Mouse (Mus musculus) kidney, adult 11 months (tissue): Measurements from ENCODE around the gene Pomt1.
A peak's percentile ranks its signal among the peaks of the same experiment; 100 is the strongest.

Experiments used
- DNase-seq: peaks from one replicate; pipeline ENCODE4 v3.0.0; 2022

The Pomt1 gene

GRCm38 (mm10) chr2:32235886-32236759 lies at the start of gene Pomt1:
Gene Pomt1 (plus strand): TSS chr2:32236590.
- DNase-seq = peak; percentile 90

DNA sequence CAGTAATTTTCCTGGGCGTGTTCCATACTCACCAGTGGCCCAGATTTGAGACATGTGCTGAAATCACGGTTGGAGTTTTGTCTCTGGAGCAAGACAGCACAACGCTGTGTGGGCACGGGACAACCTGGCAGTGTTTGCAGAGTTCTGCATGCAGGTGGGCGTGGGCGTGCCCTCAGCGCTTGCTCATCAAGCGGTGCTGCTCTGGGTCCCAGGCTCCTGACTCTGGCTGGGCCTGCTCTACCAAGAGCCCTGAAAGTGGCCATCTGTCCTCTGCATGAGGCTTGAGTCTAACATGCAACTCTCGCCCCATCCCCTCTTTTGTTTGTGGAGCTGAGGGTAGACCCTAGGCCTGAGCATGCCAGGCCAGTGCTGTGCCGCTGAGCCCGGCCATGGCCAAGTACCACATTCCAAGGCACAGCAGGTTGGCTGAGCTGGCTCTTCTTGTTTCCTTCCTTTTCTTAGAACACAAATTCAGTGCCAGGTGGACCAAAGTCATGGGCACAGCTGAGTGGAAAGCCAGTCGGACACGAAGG lies 49.3 kb upstream of the Pomt1 start:
- no peak for DNase-seq

GRCm38 (mm10) chr2:32187649-32188048 lies 48.7 kb upstream of the Pomt1 start:
- DNase-seq = no peak

- no peak for DNase-seq
These were observed 47.2 kb upstream of the Pomt1 start for GRCm38 (mm10) chr2:32189060-32189681.

DNA sequence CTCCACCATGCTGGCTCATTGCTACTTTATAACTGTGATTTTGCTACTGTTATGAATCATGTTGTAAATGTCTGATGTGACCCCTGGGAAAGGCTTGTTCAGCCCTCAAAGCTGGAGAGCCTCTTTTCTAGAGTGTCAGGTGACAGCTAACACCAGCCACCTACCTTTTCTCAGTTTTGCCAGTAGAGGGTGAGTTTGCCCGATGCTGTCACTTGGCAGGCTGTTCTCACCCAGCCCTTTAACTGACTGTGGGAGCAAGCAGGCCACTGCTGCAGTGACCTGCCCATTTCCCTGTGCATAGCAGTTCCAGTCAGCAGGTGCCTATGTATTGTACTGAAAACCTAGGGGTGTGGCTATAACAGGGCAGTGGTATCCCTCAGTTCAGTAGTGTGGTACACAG lies 45.8 kb upstream of the Pomt1 start:
- no peak for DNase-seq

DNA sequence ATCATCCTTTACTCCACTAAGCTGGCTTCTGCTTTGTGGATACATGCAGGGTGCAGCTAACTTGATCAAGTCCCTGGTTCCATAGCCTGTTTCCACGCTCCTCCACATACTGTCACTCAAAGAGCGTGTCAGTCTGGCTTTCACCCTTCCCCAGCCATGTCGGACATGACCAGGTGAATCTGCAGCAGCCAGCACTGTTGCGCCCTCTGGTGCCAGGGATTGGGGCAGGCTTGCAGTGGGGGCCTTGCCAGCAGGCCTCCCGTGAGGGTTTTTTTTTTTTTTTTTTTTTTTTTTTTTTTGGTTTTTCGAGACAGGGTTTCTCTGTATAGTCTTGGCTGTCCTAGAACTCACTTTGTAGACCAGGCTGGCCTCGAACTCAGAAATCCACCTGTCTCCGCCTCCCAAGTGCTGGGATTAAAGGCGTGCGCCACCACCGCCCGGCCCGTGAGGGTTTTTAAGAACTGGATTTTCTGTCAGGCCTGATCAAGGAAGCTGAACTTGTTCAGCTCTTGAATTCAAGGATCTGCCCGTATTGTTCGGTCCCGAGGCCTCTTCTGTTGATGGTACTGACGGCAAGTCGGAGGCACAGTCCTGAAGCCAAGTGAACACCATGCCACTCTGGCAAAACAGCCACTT lies 44.4 kb upstream of the Pomt1 start:
- peak; percentile 54 for DNase-seq

GRCm38 (mm10) chr2:32198977-32199376 lies 37.4 kb upstream of the Pomt1 start:
- no peak for DNase-seq

- no peak for DNase-seq
These were observed 36.4 kb upstream of the Pomt1 start for GRCm38 (mm10) chr2:32200033-32200432.

DNA sequence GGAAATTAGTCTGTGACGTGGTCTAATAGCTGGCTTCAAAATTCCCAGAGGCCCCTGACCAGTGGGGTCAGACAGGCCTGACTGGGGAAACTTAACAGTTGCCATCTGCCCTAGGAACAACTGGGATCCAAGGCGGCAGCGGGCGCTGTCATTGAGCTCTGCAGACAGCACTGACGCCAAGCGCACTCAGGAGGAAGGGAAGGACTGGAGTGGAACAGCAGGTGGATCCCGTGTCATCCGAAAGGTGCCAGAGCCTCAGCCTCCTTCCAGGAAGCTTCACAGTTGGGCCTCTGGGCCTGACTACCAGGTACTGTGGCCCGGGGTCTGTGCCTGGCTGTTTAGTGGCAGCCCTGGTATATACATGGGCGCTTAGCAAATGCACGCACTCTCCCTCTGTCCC lies 35.7 kb upstream of the Pomt1 start:
- DNase-seq = no peak

DNA sequence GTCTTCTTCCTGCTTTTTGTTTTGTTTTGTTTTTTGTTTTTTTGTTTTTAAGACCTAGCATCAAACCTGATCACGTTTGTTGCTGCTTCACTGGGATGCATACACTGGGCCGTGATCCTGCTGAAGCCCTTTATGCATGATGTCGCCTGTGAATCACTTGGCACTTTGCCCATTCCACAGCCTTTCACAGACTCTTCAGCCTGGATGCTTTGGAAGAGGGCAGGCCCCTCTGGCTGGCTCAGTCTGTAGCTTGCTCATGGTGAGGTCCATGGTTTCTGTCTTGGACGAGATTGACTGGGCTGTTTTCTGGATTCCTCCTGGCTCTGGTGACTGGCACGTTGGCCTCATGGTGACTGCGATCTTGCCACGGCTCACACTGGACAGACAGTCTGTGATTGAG lies 34.9 kb upstream of the Pomt1 start:
- DNase-seq = no peak

- no peak for DNase-seq
These were observed 32.5 kb upstream of the Pomt1 start for GRCm38 (mm10) chr2:32203853-32204252.

DNA sequence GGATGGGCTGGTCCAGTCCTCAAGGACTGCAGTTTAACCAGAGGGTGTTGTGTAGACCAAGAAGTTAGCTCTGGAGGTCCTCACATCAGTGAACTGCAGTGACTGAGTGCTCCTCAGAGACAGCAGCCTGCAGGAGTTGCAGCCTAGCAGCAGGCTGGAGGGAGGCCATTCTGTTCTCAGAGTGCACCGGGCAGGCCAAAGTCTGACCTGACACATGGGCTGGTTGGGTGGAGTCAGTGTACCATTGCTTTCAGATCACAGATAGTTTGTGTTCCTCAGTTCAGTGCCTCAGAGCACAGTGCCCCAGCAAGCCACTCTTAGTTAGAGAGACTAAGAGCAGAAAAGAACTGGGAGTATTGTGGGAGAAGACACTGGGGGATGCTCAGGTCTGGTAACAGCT lies 28.7 kb upstream of the Pomt1 start:
- peak; percentile 66 for DNase-seq

- no peak for DNase-seq
These were observed 24.7 kb upstream of the Pomt1 start for GRCm38 (mm10) chr2:32211689-32212088.

DNA sequence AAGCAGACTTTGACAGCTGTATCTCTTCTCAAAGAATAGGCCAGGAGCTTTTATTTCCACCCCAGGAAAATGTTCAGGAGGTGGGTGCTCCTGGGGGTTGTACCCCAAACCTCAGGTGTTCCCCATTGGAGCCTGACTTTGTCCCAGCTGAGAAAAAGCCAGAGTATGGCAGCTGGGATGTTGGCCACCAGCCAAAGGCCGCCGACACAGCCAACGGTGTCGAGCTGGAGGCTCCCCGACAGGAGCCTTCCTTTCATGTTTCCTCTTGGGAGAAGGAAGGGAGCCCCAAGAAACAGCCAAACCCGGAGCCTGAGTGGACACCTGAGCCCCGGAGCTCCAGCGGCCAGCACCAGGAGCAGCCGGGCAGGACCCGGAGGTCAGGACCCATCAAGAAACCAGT lies 23.4 kb upstream of the Pomt1 start:
- no peak for DNase-seq

GRCm38 (mm10) chr2:32215576-32215975 lies 20.8 kb upstream of the Pomt1 start:
- no peak for DNase-seq

GRCm38 (mm10) chr2:32216506-32216905 lies 19.9 kb upstream of the Pomt1 start:
- DNase-seq = no peak

GRCm38 (mm10) chr2:32217656-32218055 lies 18.7 kb upstream of the Pomt1 start:
- no peak for DNase-seq

DNA sequence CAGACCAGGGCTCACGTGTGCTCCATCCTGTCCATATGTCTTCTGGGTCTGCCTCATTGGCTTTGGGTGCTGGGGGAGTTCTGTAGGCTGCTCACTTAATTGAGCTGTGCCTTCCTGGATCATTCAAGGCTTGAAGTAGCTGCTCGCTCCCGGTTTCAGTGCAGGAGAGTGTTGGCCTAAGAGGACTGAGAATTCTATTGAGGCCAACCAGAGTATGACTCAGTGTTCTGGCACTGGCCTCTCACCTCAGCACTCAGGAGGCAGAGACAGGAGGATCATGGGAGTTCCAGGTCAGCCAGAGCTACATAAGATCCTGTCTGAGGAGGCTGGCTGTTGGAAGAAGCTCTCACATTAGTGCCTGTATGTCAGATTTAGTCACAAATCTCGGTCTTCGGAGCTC lies 18.3 kb upstream of the Pomt1 start:
- no peak for DNase-seq

GRCm38 (mm10) chr2:32218541-32219334 lies 17.7 kb upstream of the Pomt1 start:
- DNase-seq = peak; percentile 86

GRCm38 (mm10) chr2:32219501-32219900 lies 16.9 kb upstream of the Pomt1 start:
- peak; percentile 59 for DNase-seq

- no peak for DNase-seq
These were observed 16.4 kb upstream of the Pomt1 start for GRCm38 (mm10) chr2:32220021-32220420.

GRCm38 (mm10) chr2:32220969-32221368 lies 15.4 kb upstream of the Pomt1 start:
- no peak for DNase-seq

- no peak for DNase-seq
These were observed 14.8 kb upstream of the Pomt1 start for GRCm38 (mm10) chr2:32221577-32221976.
